Mouse (Mus musculus): ENCODE measurements around the gene Plxna1. TPM values are rescaled to one million over a fixed set of nuclear protein-coding genes. Genes with fewer than 3 reads are reported as not detected.

Gene Plxna1
- total and polyA plus RNA-seq, 3 experiments: 7.2 to 25.8 TPM; not detected in 1

GRCm38 (mm10) chr6:89330957-89331356 lies 31.5 kb downstream of the Plxna1 start:
- Histone ChIP-seq H3K9me3 (replicated peaks; ENCODE audit: insufficient read depth, low read length) (no peaks in the 10 kb centered on the region), H3K9ac (ENCODE audit: control insufficient read depth, low read depth, low read length, poor library complexity, severe bottlenecking) (no peak overlapping the region), H3K4me3 (ENCODE audit: control insufficient read depth in 1 of 2, insufficient read depth in 1 of 2, low read depth in 2 of 2, low read length in 2 of 2) (no peak overlapping the region), H3K27ac (ENCODE audit: control insufficient read depth, low read depth, low read length) (no peak overlapping the region), H3K79me2 (ENCODE audit: control insufficient read depth, insufficient read depth, low read length, poor library complexity) (no peaks in the 10 kb centered on the region), H3K36me3 (ENCODE audit: control insufficient read depth in 1 of 2, insufficient read depth in 2 of 2, low read length in 2 of 2) (no peaks in the 10 kb centered on the region), H3K4me1 (ENCODE audit: control insufficient read depth in 1 of 2, insufficient read depth in 2 of 2, low read length in 2 of 2) (no peaks in the 10 kb centered on the region), H3K27me3 (ENCODE audit: control insufficient read depth in 1 of 2, insufficient read depth in 2 of 2, low read length in 2 of 2) (no peaks in the 10 kb centered on the region)
- no peak for DNase-seq (ENCODE audit: low read depth, low spot score)
- no peak for TF ChIP-seq RCOR1 (IDR thresholded peaks at IDR 0.05; ENCODE audit: low read depth, low read length)
- no peak for TF ChIP-seq NRF1 (IDR thresholded peaks at IDR 0.05; ENCODE audit: insufficient read depth, low read depth, low read length, poor library complexity, severe bottlenecking)
- no peak for TF ChIP-seq EP300 (IDR thresholded peaks at IDR 0.05; ENCODE audit: low read depth in 1 of 2, low read length in 2 of 2)
- no peak for TF ChIP-seq TBP (IDR thresholded peaks at IDR 0.05; ENCODE audit: low read depth, low read length)
- TF ChIP-seq E2F4 (IDR thresholded peaks at IDR 0.05; ENCODE audit: borderline replicate concordance, low read depth, low read length): no peak
- no peak for TF ChIP-seq RAD21 (IDR thresholded peaks at IDR 0.05; ENCODE audit: low read depth, low read length)
- no peak for TF ChIP-seq GABPA (IDR thresholded peaks at IDR 0.05; ENCODE audit: low read depth, low read length)
- no peak for TF ChIP-seq ETS1 (IDR thresholded peaks at IDR 0.05; ENCODE audit: low read depth, low read length)
- no peak for TF ChIP-seq KAT2A (conservative IDR thresholded peaks at IDR 0.05; ENCODE audit: low read depth, low read length)
- no peak for TF ChIP-seq USF2 (IDR thresholded peaks at IDR 0.05; ENCODE audit: borderline replicate concordance in 1 of 2, insufficient read depth in 1 of 2, low read depth in 1 of 2, low read length in 2 of 2)
- TF ChIP-seq BHLHE40 (IDR thresholded peaks at IDR 0.05; ENCODE audit: borderline replicate concordance, low read depth, low read length): no peak
- TF ChIP-seq MYB (IDR thresholded peaks at IDR 0.05; ENCODE audit: low read depth, low read length): no peak
- no peak for TF ChIP-seq HCFC1 (IDR thresholded peaks at IDR 0.05; ENCODE audit: low read depth, low read length)
- no peak for TF ChIP-seq ZMIZ1 (IDR thresholded peaks at IDR 0.05; ENCODE audit: low read depth, low read length)
- TF ChIP-seq GATA1 (IDR thresholded peaks at IDR 0.05; ENCODE audit: low read depth, low read length): no peak

DNA sequence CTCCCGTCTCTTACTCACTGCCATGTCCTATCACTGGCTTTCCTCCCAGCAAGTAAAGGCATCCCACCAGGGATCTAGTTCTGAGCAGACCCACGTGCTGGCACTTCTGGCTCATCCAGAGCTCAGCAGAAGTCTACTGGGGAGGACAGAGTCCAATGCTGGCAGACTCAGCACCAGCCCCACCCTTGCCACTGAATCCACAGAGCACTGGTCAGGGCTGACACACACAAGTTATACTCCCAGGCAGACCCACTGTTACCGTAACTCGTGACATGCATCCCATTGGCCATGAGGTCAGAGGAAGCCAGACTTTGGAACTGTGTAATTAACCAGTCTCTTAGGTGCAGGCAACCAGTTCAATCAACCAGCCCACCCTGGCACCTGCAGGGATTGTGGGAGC lies 33.8 kb downstream of the Plxna1 start:
- H3K4me1 ChIP-seq (ENCODE audit: control insufficient read depth in 1 of 2, insufficient read depth in 2 of 2, low read length in 2 of 2): no peaks in the 10 kb centered on the region
- DNase-seq (ENCODE audit: low read depth, low spot score): no peak
- no peaks in the 10 kb centered on the region for H3K27me3 ChIP-seq (ENCODE audit: control insufficient read depth in 1 of 2, insufficient read depth in 2 of 2, low read length in 2 of 2)
- no peak overlapping the region for H3K27ac ChIP-seq (ENCODE audit: control insufficient read depth, low read depth, low read length)
- no peaks in the 10 kb centered on the region for H3K9me3 ChIP-seq (replicated peaks; ENCODE audit: insufficient read depth, low read length)
- no peak overlapping the region for H3K9ac ChIP-seq (ENCODE audit: control insufficient read depth, low read depth, low read length, poor library complexity, severe bottlenecking)
- no peaks in the 10 kb centered on the region for H3K79me2 ChIP-seq (ENCODE audit: control insufficient read depth, insufficient read depth, low read length, poor library complexity)
- H3K36me3 ChIP-seq (ENCODE audit: control insufficient read depth in 1 of 2, insufficient read depth in 2 of 2, low read length in 2 of 2): no peaks in the 10 kb centered on the region
- H3K4me3 ChIP-seq (ENCODE audit: control insufficient read depth in 1 of 2, insufficient read depth in 1 of 2, low read depth in 2 of 2, low read length in 2 of 2): no peak overlapping the region
- TF ChIP-seq MAZ (IDR thresholded peaks at IDR 0.05; ENCODE audit: low read depth, low read length): no peak
- TF ChIP-seq ELF1 (IDR thresholded peaks at IDR 0.05; ENCODE audit: low read depth, low read length): no peak
- no peak for TF ChIP-seq CHD2 (IDR thresholded peaks at IDR 0.05; ENCODE audit: low read length)
- no peak for TF ChIP-seq HCFC1 (IDR thresholded peaks at IDR 0.05; ENCODE audit: low read depth, low read length)
- TF ChIP-seq ZNF384 (IDR thresholded peaks at IDR 0.05; ENCODE audit: low read depth, low read length): no peak
- TF ChIP-seq UBTF (IDR thresholded peaks at IDR 0.05; ENCODE audit: borderline replicate concordance, insufficient read depth, low read depth, low read length): no peak
- TF ChIP-seq TBP (IDR thresholded peaks at IDR 0.05; ENCODE audit: low read depth, low read length): no peak
- TF ChIP-seq MXI1 (IDR thresholded peaks at IDR 0.05; ENCODE audit: low read depth, low read length): no peak
- TF ChIP-seq CHD1 (IDR thresholded peaks at IDR 0.05; ENCODE audit: low read depth, low read length): no peak
- no peak for TF ChIP-seq GABPA (IDR thresholded peaks at IDR 0.05; ENCODE audit: low read depth, low read length)
- no peak for TF ChIP-seq MAX (IDR thresholded peaks at IDR 0.05; ENCODE audit: low read length)
- no peak for TF ChIP-seq RAD21 (IDR thresholded peaks at IDR 0.05; ENCODE audit: low read depth, low read length)
- no peak for TF ChIP-seq MYC (IDR thresholded peaks at IDR 0.05; ENCODE audit: low read depth, low read length)
- no peak for TF ChIP-seq RCOR1 (IDR thresholded peaks at IDR 0.05; ENCODE audit: low read depth, low read length)
- no peak for TF ChIP-seq CTCF (IDR thresholded peaks at IDR 0.05 in 2 of 3, conservative IDR thresholded peaks at IDR 0.05 in 1 of 3; ENCODE audit: control insufficient read depth in 1 of 3, insufficient read depth in 1 of 3, low read depth in 2 of 3, low read length in 3 of 3, poor library complexity in 1 of 3, severe bottlenecking in 1 of 3)
- TF ChIP-seq NELFE (IDR thresholded peaks at IDR 0.05; ENCODE audit: low read depth, low read length): no peak
- no peak for TF ChIP-seq MYB (IDR thresholded peaks at IDR 0.05; ENCODE audit: low read depth, low read length)
- TF ChIP-seq KAT2A (conservative IDR thresholded peaks at IDR 0.05; ENCODE audit: low read depth, low read length): no peak

Data from MEL (cell line).